Comparison of ENCODE assay signal across 11 mouse cellular contexts in the genomic region with DNA sequence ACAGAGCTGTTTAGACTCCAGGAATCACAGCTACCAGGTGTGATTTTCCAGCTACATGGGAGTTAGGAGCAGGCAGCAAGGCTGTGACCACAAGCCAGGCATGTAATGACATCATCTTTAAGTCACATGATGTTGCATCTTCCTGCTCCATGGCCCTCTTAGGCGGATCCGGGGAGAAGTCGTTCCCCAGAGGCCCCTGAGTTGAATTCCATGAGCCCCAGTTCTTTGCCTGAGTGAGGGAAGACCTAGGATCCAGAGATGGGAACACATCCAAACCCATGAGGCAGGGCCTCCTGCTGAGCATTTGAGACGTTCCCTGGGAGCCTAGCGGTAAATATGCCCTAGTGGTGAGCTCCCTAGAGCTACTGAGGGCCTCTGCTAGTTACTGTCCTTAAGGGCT.
DNase-seq lines count a peak whose midpoint lies in the region; ATAC-seq and TF ChIP-seq lines count a peak whose summit lies in the region.
"Had no signal": no experiment of that assay in that cellular context is flagged by ENCODE, and none has a peak within 500 bp of the region (broad histone marks: within the 10 kb centered on the region; RNA-seq: fewer than 3 reads in every experiment).

No protein-coding gene starts in this region.

- H3K27ac ChIP-seq in forebrain, embryonic 10.5 days: peak overlapping the region; percentile 58
- no peak overlapping the region for H3K27ac ChIP-seq in forebrain, embryonic 13.5 days
- H3K27ac ChIP-seq in kidney, postnatal 0 days: peak overlapping the region; percentile 40; the same call in 1 of the 2 replicates
- peak overlapping the region; percentile 72 for H3K27ac ChIP-seq in limb, embryonic 12.5 days

- no peak overlapping the region for H3K4me3 ChIP-seq in forebrain, embryonic 10.5 days
- H3K4me3 ChIP-seq in forebrain, embryonic 13.5 days: no peak overlapping the region
- H3K4me3 ChIP-seq in kidney, postnatal 0 days (replicated peaks; ENCODE audit: low read depth, low read length): no peak overlapping the region
- no peak overlapping the region for H3K4me3 ChIP-seq in limb, embryonic 12.5 days (replicated peaks)

- WGBS in forebrain, embryonic 10.5 days: 76% methylated on average over 5 of the region's 5 CpGs
- 70% methylated on average over 5 of the region's 5 CpGs for WGBS in forebrain, embryonic 13.5 days
- WGBS in kidney, postnatal 0 days: 55% methylated on average over 5 of the region's 5 CpGs
- 76% methylated on average over 5 of the region's 5 CpGs for WGBS in limb, embryonic 12.5 days

- H3K4me2 ChIP-seq in forebrain, embryonic 13.5 days: no peak overlapping the region
- no peak overlapping the region for H3K4me2 ChIP-seq in kidney, postnatal 0 days (ENCODE audit: low read length)
- no peak overlapping the region for H3K4me2 ChIP-seq in limb, embryonic 12.5 days

- H3K4me1 ChIP-seq in forebrain, embryonic 10.5 days: peaks cover 34% of the 10 kb centered on the region
- peaks cover 18% of the 10 kb centered on the region for H3K4me1 ChIP-seq in forebrain, embryonic 13.5 days
- no peaks in the 10 kb centered on the region for H3K4me1 ChIP-seq in kidney, postnatal 0 days (replicated peaks; ENCODE audit: insufficient read depth, low read length)
- H3K4me1 ChIP-seq in limb, embryonic 12.5 days (replicated peaks): peaks cover 18% of the 10 kb centered on the region

- no peaks in the 10 kb centered on the region for H3K27me3 ChIP-seq in forebrain, embryonic 10.5 days (ENCODE audit: poor library complexity, severe bottlenecking)
- no peaks in the 10 kb centered on the region for H3K27me3 ChIP-seq in forebrain, embryonic 13.5 days
- no peaks in the 10 kb centered on the region for H3K27me3 ChIP-seq in kidney, postnatal 0 days (ENCODE audit: insufficient read depth, low read length)
- H3K27me3 ChIP-seq in limb, embryonic 12.5 days: no peaks in the 10 kb centered on the region

- ATAC-seq in forebrain, embryonic 13.5 days: no peak
- no peak for ATAC-seq in kidney, postnatal 0 days (replicated peaks; ENCODE audit: low FRiP score, low read depth)
- no peak for ATAC-seq in limb, embryonic 12.5 days (ENCODE audit: insufficient number of reproducible peaks, insufficient read depth, low FRiP score, low TSS enrichment, low read depth)
- ATAC-seq: forebrain, embryonic 14.5 days had no signal

- no peak; the same call in 1 of the 2 replicates for TF ChIP-seq CTCF in kidney, postnatal 0 days (IDR thresholded peaks at IDR 0.05; ENCODE audit: low read depth)
- TF ChIP-seq CTCF in brain, embryonic 14.5 days (IDR thresholded peaks at IDR 0.05; ENCODE audit: borderline replicate concordance, extremely low read depth, insufficient read depth, insufficient read length): no peak

- TF ChIP-seq POLR2A in brain, embryonic 14.5 days (IDR thresholded peaks at IDR 0.05; ENCODE audit: borderline replicate concordance, extremely low read depth, insufficient read depth, insufficient read length, poor library complexity, severe bottlenecking): no peak

- H3K36me3 ChIP-seq in forebrain, embryonic 10.5 days (replicated peaks): peaks cover 42% of the 10 kb centered on the region
- H3K36me3 ChIP-seq in forebrain, embryonic 13.5 days (ENCODE audit: poor library complexity, severe bottlenecking): no peaks in the 10 kb centered on the region
- H3K36me3 ChIP-seq in kidney, postnatal 0 days (ENCODE audit: insufficient read depth, low read length): peaks cover 62% of the 10 kb centered on the region
- H3K36me3 ChIP-seq in limb, embryonic 12.5 days: peaks cover 56% of the 10 kb centered on the region

- no peak for DNase-seq in forebrain, embryonic 10.5 days (ENCODE audit: extremely low spot score, low spot score)
- DNase-seq in kidney, postnatal 0 days (ENCODE audit: low spot score): peak; percentile 36
- no peak for DNase-seq in kidney, postnatal 10 days
- peak; percentile 23 for DNase-seq in brain, embryonic 14.5 days (ENCODE audit: low read depth)
- no peak for DNase-seq in right cerebral cortex, adult 18-20 months
- no peak for DNase-seq in thymus, postnatal 36 days
- DNase-seq: kidney, postnatal 14 days; left cerebral cortex, postnatal 4 days had no signal

- H3K9me3 ChIP-seq in forebrain, embryonic 10.5 days: no peaks in the 10 kb centered on the region
- no peaks in the 10 kb centered on the region for H3K9me3 ChIP-seq in forebrain, embryonic 13.5 days (replicated peaks)
- no peaks in the 10 kb centered on the region for H3K9me3 ChIP-seq in kidney, postnatal 0 days (replicated peaks; ENCODE audit: low read length)
- H3K9me3 ChIP-seq in limb, embryonic 12.5 days: no peaks in the 10 kb centered on the region

- H3K9ac ChIP-seq in forebrain, embryonic 13.5 days: no peak overlapping the region
- H3K9ac ChIP-seq in kidney, postnatal 0 days (ENCODE audit: low read depth, low read length): no peak overlapping the region
- H3K9ac ChIP-seq in limb, embryonic 12.5 days (replicated peaks): 0 out of 2 replicates have a peak overlapping the region, but pooled peaks have one; percentile 5

Comparison
In these comparisons a context has a peak if more than half of its experiments do, and no peak if none do; other contexts are left out.
1. DNase-seq: peak in kidney, postnatal 0 days (single experiment) and brain, embryonic 14.5 days (single experiment); none in forebrain, embryonic 10.5 days (single experiment), kidney, postnatal 10 days (single experiment), right cerebral cortex, adult 18-20 months (single experiment) and thymus, postnatal 36 days (0 of 2).